In the genomic region with DNA sequence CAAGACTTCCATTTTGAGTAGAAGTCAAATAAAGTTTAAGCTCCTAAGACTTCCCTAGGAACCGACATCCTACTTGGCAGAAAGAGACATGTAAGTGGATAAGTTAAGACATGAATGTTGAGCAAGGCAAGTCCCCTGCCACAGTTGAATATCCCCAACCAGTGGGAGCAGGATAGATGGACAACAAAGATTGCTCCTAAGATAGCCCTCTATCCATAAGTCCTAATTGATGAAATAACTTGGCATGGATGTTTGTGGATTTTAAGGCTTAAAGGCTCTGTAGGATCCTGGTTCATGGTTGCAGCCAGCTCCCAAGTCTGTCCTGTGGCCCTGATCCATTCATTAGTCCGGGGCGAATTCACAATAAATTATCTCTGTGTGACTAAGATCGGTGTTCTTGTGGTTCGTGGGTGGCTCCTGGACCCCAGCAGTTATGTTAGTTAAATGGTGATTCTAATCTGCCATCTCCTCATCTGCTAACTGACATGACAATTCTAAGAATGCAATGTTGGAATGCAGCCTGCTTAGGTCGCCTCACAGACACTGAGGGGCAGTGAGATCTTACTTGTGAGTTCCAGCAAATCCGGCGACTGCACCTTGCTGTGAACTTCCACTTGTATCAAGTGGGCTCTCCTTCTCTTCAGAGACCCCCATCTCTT, we compare ENCODE assay signal across 23 mouse cellular contexts. TPM values are rescaled to one million over a fixed set of nuclear protein-coding genes. Genes with fewer than 3 reads are reported as not detected.
"Had no signal": no experiment of that assay in that cellular context is flagged by ENCODE, and none has a peak within 500 bp of the region (broad histone marks: within the 10 kb centered on the region; RNA-seq: fewer than 3 reads in every experiment).

No protein-coding gene starts in this region.

- H3K36me3 ChIP-seq: kidney, embryonic 15.5 days; liver, embryonic 15.5 days; midbrain, embryonic 12.5 days; neural tube, embryonic 13.5 days; stomach, embryonic 15.5 days had no signal

- H3K27me3 ChIP-seq: kidney, embryonic 15.5 days; liver, embryonic 15.5 days; midbrain, embryonic 12.5 days; neural tube, embryonic 13.5 days; stomach, embryonic 15.5 days had no signal

- H3K9ac ChIP-seq: kidney, embryonic 15.5 days; liver, embryonic 15.5 days; midbrain, embryonic 12.5 days; neural tube, embryonic 13.5 days; stomach, embryonic 15.5 days had no signal

- H3K9me3 ChIP-seq: liver, embryonic 15.5 days; midbrain, embryonic 12.5 days; neural tube, embryonic 13.5 days; stomach, embryonic 15.5 days had no signal

- DNase-seq: kidney, postnatal 14 days; left cerebral cortex, postnatal 4 days; lung, adult 2 months; lung, postnatal 10 days; retina, postnatal 1 day; right cerebral cortex, postnatal 4 days; thymus, adult 2 months; thymus, postnatal 36 days had no signal

- H3K27ac ChIP-seq: kidney, embryonic 15.5 days; liver, embryonic 15.5 days; midbrain, embryonic 12.5 days; neural tube, embryonic 13.5 days; stomach, embryonic 15.5 days had no signal

- H3K4me2 ChIP-seq: kidney, embryonic 15.5 days; liver, embryonic 11.5 days; liver, embryonic 15.5 days; midbrain, embryonic 12.5 days; neural tube, embryonic 13.5 days; stomach, embryonic 15.5 days had no signal

- H3K4me1 ChIP-seq: kidney, embryonic 15.5 days; midbrain, embryonic 12.5 days; neural tube, embryonic 13.5 days; stomach, embryonic 15.5 days had no signal

- H3K4me3 ChIP-seq: kidney, embryonic 15.5 days; liver, embryonic 15.5 days; midbrain, embryonic 12.5 days; neural tube, embryonic 13.5 days; stomach, embryonic 15.5 days had no signal

- ATAC-seq: midbrain, embryonic 16.5 days had no signal

RNA-seq across cellular contexts. Expression of gene Nmur1, which starts 25.8 kb away (rescaled TPM):
- total RNA-seq: layer of hippocampus, adult 8-10 months; layer of hippocampus, postnatal 14 days; left cerebral cortex, adult 18-20 months; megakaryocyte-erythroid progenitor cell, adult 5-6 weeks had no signal
- polyA plus RNA-seq: kidney, embryonic 15.5 days; limb, embryonic 14.5 days; liver, embryonic 11.5 days; liver, embryonic 15.5 days; midbrain, embryonic 12.5 days; stomach, embryonic 15.5 days had no signal

RNA-seq across cellular contexts. Expression of gene Tex44, which starts 25.9 kb away (rescaled TPM):
- total RNA-seq: layer of hippocampus, adult 8-10 months; layer of hippocampus, postnatal 14 days; left cerebral cortex, adult 18-20 months; left cerebral cortex, postnatal 10 days; left cerebral cortex, postnatal 4 days; megakaryocyte-erythroid progenitor cell, adult 5-6 weeks had no signal
- polyA plus RNA-seq: kidney, embryonic 15.5 days; large intestine, adult 2 months; limb, embryonic 14.5 days; liver, embryonic 11.5 days; liver, embryonic 15.5 days; midbrain, embryonic 12.5 days; midbrain, embryonic 16.5 days; neural tube, embryonic 13.5 days; spleen, adult 2 months; stomach, embryonic 15.5 days had no signal
